Comparison of ENCODE assay signal across 25 mouse cellular contexts in the genomic region with DNA sequence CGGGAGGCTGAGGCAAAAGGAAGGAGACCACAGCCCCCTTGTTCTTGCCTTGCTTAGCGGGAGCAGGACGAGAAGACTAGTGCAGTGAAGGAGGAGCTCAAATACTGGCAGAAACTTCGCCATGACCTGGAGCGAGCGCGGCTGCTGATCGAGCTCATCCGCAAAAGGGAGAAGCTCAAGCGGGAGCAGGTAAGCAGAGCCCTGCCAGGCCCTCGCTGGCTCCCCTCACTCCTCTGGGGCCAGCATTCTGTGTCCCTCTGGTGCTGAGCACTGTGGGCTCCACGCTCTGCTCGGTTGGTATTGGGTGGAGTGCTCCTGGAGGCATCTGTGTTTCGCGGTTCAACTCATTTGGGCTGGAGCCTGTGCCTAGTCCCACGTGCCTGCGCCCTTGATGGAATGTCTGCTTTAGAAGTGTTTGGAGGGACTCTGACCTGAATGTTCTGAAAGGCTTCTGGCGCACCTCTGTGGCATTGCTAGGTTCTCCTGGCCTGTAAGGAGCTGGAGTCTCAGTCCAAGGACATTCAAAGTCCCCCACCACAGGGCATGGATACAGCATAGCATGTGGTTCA. TPM values are rescaled to one million over a fixed set of nuclear protein-coding genes. Genes with fewer than 3 reads are reported as not detected.
A peak's percentile ranks its signal among the peaks of the same experiment; 100 is the strongest.
DNase-seq lines count a peak whose midpoint lies in the region; ATAC-seq and TF ChIP-seq lines count a peak whose summit lies in the region.
"Had no signal": no experiment of that assay in that cellular context is flagged by ENCODE, and none has a peak within 500 bp of the region (broad histone marks: within the 10 kb centered on the region; RNA-seq: fewer than 3 reads in every experiment).

No protein-coding gene starts in this region.

- H3K9ac ChIP-seq in heart, embryonic 14.5 days (ENCODE audit: low read length): no peak overlapping the region
- no peak overlapping the region for H3K9ac ChIP-seq in heart, adult 2 months (ENCODE audit: low read depth, low read length)
- peak overlapping the region; percentile 19; the same call in 1 of the 2 replicates for H3K9ac ChIP-seq in liver, embryonic 12.5 days
- H3K9ac ChIP-seq in ES-E14 (ENCODE audit: insufficient read depth, low read depth, low read length, poor library complexity, severe bottlenecking): no peak overlapping the region
- no peak overlapping the region for H3K9ac ChIP-seq in kidney, embryonic 15.5 days
- H3K9ac ChIP-seq: forebrain, embryonic 13.5 days; liver, embryonic 15.5 days; neural tube, embryonic 13.5 days had no signal

- in situ Hi-C loops in ES-E14 (cut with MboI; ENCODE audit: low sequenced_read_pairs in 2 of 2, unreplicated experiment in 2 of 2): no loop called here

- TF ChIP-seq EP300 in heart, adult 2 months (IDR thresholded peaks at IDR 0.05; ENCODE audit: insufficient read depth, low read depth, low read length): no peak

- no peak for DNase-seq in heart, adult 2 months
- DNase-seq in liver (no peak), ES-E14 (ENCODE audit: low read depth, low spot score) (no peak)
- DNase-seq in right cerebral cortex, postnatal 10 days (ENCODE audit: low spot score in 2 of 2): no peak
- no peak for DNase-seq in lung, postnatal 10 days
- DNase-seq: adrenal gland, postnatal 10 days; cerebellum, adult 11 months; cerebellum, postnatal 25 days; gastrocnemius, postnatal 25 days; layer of hippocampus, adult 9-11 months; lung, postnatal 14 days; right cerebral cortex, postnatal 14 days; thymus, postnatal 36 days had no signal

- WGBS in heart, embryonic 14.5 days: 87% methylated on average over 18 of the region's 18 CpGs
- WGBS in heart, adult 2 months: 87% methylated on average over 18 of the region's 18 CpGs
- 92% methylated on average over 18 of the region's 18 CpGs for WGBS in liver, embryonic 12.5 days (ENCODE audit: insufficient replicate concordance)
- WGBS in kidney, embryonic 15.5 days: 86% methylated on average over 18 of the region's 18 CpGs

- no peak for TF ChIP-seq POLR2A in heart, adult 2 months (IDR thresholded peaks at IDR 0.05; ENCODE audit: insufficient read depth, low read depth, low read length)

- H3K4me1 ChIP-seq in heart, embryonic 14.5 days (ENCODE audit: control insufficient read depth in 2 of 2, insufficient read depth in 2 of 2, low read length in 2 of 2): peaks cover 13 to 18% of the 10 kb centered on the region in 2 experiments
- no peaks in the 10 kb centered on the region for H3K4me1 ChIP-seq in heart, adult 2 months (ENCODE audit: control insufficient read depth, insufficient read depth, low read length)
- peaks cover 60% of the 10 kb centered on the region for H3K4me1 ChIP-seq in liver, embryonic 12.5 days
- H3K4me1 ChIP-seq in ES-E14 (ENCODE audit: control insufficient read depth in 2 of 2, insufficient read depth in 2 of 2, low read length in 2 of 2, poor library complexity in 1 of 2): 0 out of 4 replicates have a peak, but pooled peaks cover 0 to 3% of the 10 kb centered on the region in 2 experiments
- no peaks in the 10 kb centered on the region for H3K4me1 ChIP-seq in kidney, embryonic 15.5 days
- H3K4me1 ChIP-seq: forebrain, embryonic 13.5 days; hindbrain, embryonic 10.5 days; neural tube, embryonic 13.5 days had no signal

- no peak overlapping the region for H3K4me3 ChIP-seq in heart, embryonic 14.5 days (ENCODE audit: control insufficient read depth in 1 of 2, insufficient read depth in 1 of 2, low read depth in 1 of 2, low read length in 2 of 2)
- H3K4me3 ChIP-seq in heart, adult 2 months: no peak overlapping the region
- H3K4me3 ChIP-seq in liver, embryonic 12.5 days: no peak overlapping the region
- peak overlapping the region; percentile 19 to 45; a peak in 3 of 4 replicates for H3K4me3 ChIP-seq in ES-E14 (ENCODE audit: insufficient read depth in 1 of 2, low read depth in 1 of 2, low read length in 2 of 2, poor library complexity in 1 of 2, severe bottlenecking in 1 of 2)
- H3K4me3 ChIP-seq in kidney, embryonic 15.5 days (replicated peaks): no peak overlapping the region
- H3K4me3 ChIP-seq: forebrain, embryonic 13.5 days; hindbrain, embryonic 10.5 days; liver, embryonic 15.5 days; megakaryocyte, embryonic 14.5 days; neural tube, embryonic 13.5 days had no signal

- no peaks in the 10 kb centered on the region for H3K79me2 ChIP-seq in heart, adult 2 months (replicated peaks; ENCODE audit: control insufficient read depth, insufficient read depth, low read length)

- no peak for TF ChIP-seq CTCF in heart, adult 2 months (IDR thresholded peaks at IDR 0.05)

- H3K4me2 ChIP-seq in heart, embryonic 14.5 days (ENCODE audit: low read length): no peak overlapping the region
- H3K4me2 ChIP-seq in liver, embryonic 12.5 days: no peak overlapping the region
- H3K4me2 ChIP-seq in kidney, embryonic 15.5 days: no peak overlapping the region
- H3K4me2 ChIP-seq: forebrain, embryonic 13.5 days; liver, embryonic 15.5 days; neural tube, embryonic 13.5 days had no signal

- no peak for ATAC-seq in heart, embryonic 14.5 days (ENCODE audit: insufficient number of reproducible peaks, insufficient read depth, low FRiP score, low read depth)
- ATAC-seq in liver, embryonic 12.5 days: no peak
- 0 out of 2 replicates have a peak, but pooled peaks have one; percentile 46 for ATAC-seq in kidney, embryonic 15.5 days (replicated peaks; ENCODE audit: low FRiP score)
- ATAC-seq: forebrain, embryonic 13.5 days; inflammation-experienced regulatory T-cells, adult 6 months had no signal

- intact Hi-C loops in heart, adult 2 months (cut with DNase I): no loop called here

- H3K9me3 ChIP-seq in heart, embryonic 14.5 days (ENCODE audit: control insufficient read depth, low read length): no peaks in the 10 kb centered on the region
- H3K9me3 ChIP-seq in liver, embryonic 12.5 days (replicated peaks): no peaks in the 10 kb centered on the region
- no peaks in the 10 kb centered on the region for H3K9me3 ChIP-seq in ES-E14 (ENCODE audit: control insufficient read depth, insufficient read depth, low read depth, low read length)
- H3K9me3 ChIP-seq in kidney, embryonic 15.5 days (replicated peaks): no peaks in the 10 kb centered on the region
- H3K9me3 ChIP-seq: forebrain, embryonic 13.5 days; hindbrain, embryonic 10.5 days; liver, embryonic 15.5 days; megakaryocyte, embryonic 14.5 days; neural tube, embryonic 13.5 days had no signal

- H3K36me3 ChIP-seq in heart, embryonic 14.5 days (ENCODE audit: control insufficient read depth, insufficient read depth, low read length): peaks cover 85% of the 10 kb centered on the region
- no peaks in the 10 kb centered on the region for H3K36me3 ChIP-seq in heart, adult 2 months (ENCODE audit: control insufficient read depth, insufficient read depth, low read length)
- peaks cover 99% of the 10 kb centered on the region for H3K36me3 ChIP-seq in liver, embryonic 12.5 days
- peaks cover 56% of the 10 kb centered on the region for H3K36me3 ChIP-seq in ES-E14 (ENCODE audit: control insufficient read depth, insufficient read depth, low read length, poor library complexity, severe bottlenecking)
- H3K36me3 ChIP-seq in kidney, embryonic 15.5 days: peaks cover 96% of the 10 kb centered on the region

- no peaks in the 10 kb centered on the region for H3K27me3 ChIP-seq in heart, embryonic 14.5 days (ENCODE audit: control insufficient read depth, insufficient read depth, low read length)
- no peaks in the 10 kb centered on the region for H3K27me3 ChIP-seq in heart, adult 2 months (ENCODE audit: control insufficient read depth, insufficient read depth, low read length)
- no peaks in the 10 kb centered on the region for H3K27me3 ChIP-seq in liver, embryonic 12.5 days (replicated peaks)
- no peaks in the 10 kb centered on the region for H3K27me3 ChIP-seq in kidney, embryonic 15.5 days
- H3K27me3 ChIP-seq: forebrain, embryonic 13.5 days; liver, embryonic 15.5 days; megakaryocyte, embryonic 14.5 days; neural tube, embryonic 13.5 days had no signal

- peak overlapping the region; percentile 70 to 73 for H3K27ac ChIP-seq in heart, embryonic 14.5 days (replicated peaks in 1 of 2; ENCODE audit: control insufficient read depth in 1 of 2, insufficient read depth in 1 of 2, low read depth in 2 of 2, low read length in 2 of 2)
- H3K27ac ChIP-seq in heart, adult 2 months: no peak overlapping the region
- H3K27ac ChIP-seq in liver, embryonic 12.5 days: peak overlapping the region; percentile 63
- no peak overlapping the region for H3K27ac ChIP-seq in ES-E14 (ENCODE audit: insufficient read depth, low read depth, low read length, poor library complexity, severe bottlenecking)
- H3K27ac ChIP-seq in kidney, embryonic 15.5 days: no peak overlapping the region; the same call in 1 of the 2 replicates
- H3K27ac ChIP-seq: forebrain, embryonic 13.5 days; hindbrain, embryonic 10.5 days; neural tube, embryonic 13.5 days had no signal

TF ChIP-seq in ES-E14, 5 proteins besides CTCF, POLR2A, EP300 and RAD21:
- no peak for TF ChIP-seq HCFC1 (IDR thresholded peaks at IDR 0.05; ENCODE audit: borderline replicate concordance, insufficient read depth, low read length)

RNA-seq across cellular contexts. Expression of gene Brpf3, which starts 13.7 kb away (rescaled TPM):
- polyA plus RNA-seq in heart, embryonic 14.5 days (2014; fragmentation: Nextera tagmentation; extraction: Ambion mirVana): 6.0 and 6.4 TPM in 2 replicates
- total RNA-seq in heart, adult 2 months (2021): 10 to 100 TPM; 12.0 to 15.8 TPM
- polyA plus RNA-seq in heart, adult 2 months (2012; rRNA removed): 14.0 and 14.2 TPM in 2 replicates
- polyA plus RNA-seq in liver, embryonic 12.5 days (2016; fragmentation: Nextera tagmentation; extraction: Ambion mirVana): 67.4 and 68.8 TPM in 2 replicates
- total RNA-seq in ES-E14 (2012; rRNA removed): 20.5 and 24.5 TPM in 2 replicates
- 11.2 and 14.4 TPM in 2 replicates for polyA plus RNA-seq in kidney, embryonic 15.5 days (2015; fragmentation: Nextera tagmentation; extraction: Ambion mirVana)

RNA-seq across cellular contexts. Expression of gene Pnpla1, which starts 43.6 kb away (rescaled TPM):
- 0.11 TPM in 1 of 2 replicates, not detected in the other for polyA plus RNA-seq in heart, embryonic 14.5 days (2014; fragmentation: Nextera tagmentation; extraction: Ambion mirVana)
- total RNA-seq in heart, adult 2 months (2021): not detected
- 0.02 TPM in 1 of 2 replicates, not detected in the other for polyA plus RNA-seq in heart, adult 2 months (2012; rRNA removed)
- not detected in 2 replicates for polyA plus RNA-seq in liver, embryonic 12.5 days (2016; fragmentation: Nextera tagmentation; extraction: Ambion mirVana)
- 0.05 and 0.27 TPM in 2 replicates for total RNA-seq in ES-E14 (2012; rRNA removed)
- polyA plus RNA-seq in kidney, embryonic 15.5 days (2015; fragmentation: Nextera tagmentation; extraction: Ambion mirVana): 0.08 and 0.10 TPM in 2 replicates
- total RNA-seq: adrenal gland, postnatal 10 days; gastrocnemius, postnatal 25 days had no signal
- polyA plus RNA-seq: brain, embryonic 14.5 days; forebrain, embryonic 13.5 days; hindbrain, embryonic 10.5 days; inflammation-experienced regulatory T-cells, adult 6 months; limb, embryonic 11.5 days; midbrain, postnatal 0 days; neural tube, embryonic 13.5 days had no signal

RNA-seq across cellular contexts. Expression of gene Mapk13, which starts 45.5 kb away (rescaled TPM):
- 1.7 and 2.5 TPM in 2 replicates for polyA plus RNA-seq in heart, embryonic 14.5 days (2014; fragmentation: Nextera tagmentation; extraction: Ambion mirVana)
- under 1 TPM; 0.48 to 0.52 TPM for total RNA-seq in heart, adult 2 months (2021)
- 0.38 and 0.78 TPM in 2 replicates for polyA plus RNA-seq in heart, adult 2 months (2012; rRNA removed)
- polyA plus RNA-seq in liver, embryonic 12.5 days (2016; fragmentation: Nextera tagmentation; extraction: Ambion mirVana): 2.3 and 2.5 TPM in 2 replicates
- total RNA-seq in ES-E14 (2012; rRNA removed): 7.1 and 14.6 TPM in 2 replicates
- polyA plus RNA-seq in kidney, embryonic 15.5 days (2015; fragmentation: Nextera tagmentation; extraction: Ambion mirVana): 44.7 and 46.4 TPM in 2 replicates
- polyA plus RNA-seq: inflammation-experienced regulatory T-cells, adult 6 months had no signal

Comparison
In these comparisons a context has a peak if more than half of its experiments do, and no peak if none do; other contexts are left out.
1. H3K27ac ChIP-seq: peak in heart, embryonic 14.5 days (2 of 2) and liver, embryonic 12.5 days (single experiment); none in heart, adult 2 months (single experiment), ES-E14 (single experiment) and kidney, embryonic 15.5 days (single experiment).
2. H3K4me3 ChIP-seq: peak in ES-E14 (2 of 2); none in heart, embryonic 14.5 days (0 of 2), heart, adult 2 months (single experiment), liver, embryonic 12.5 days (single experiment) and kidney, embryonic 15.5 days (single experiment).
3. RNA of gene Mapk13, which starts 45.5 kb away (polyA plus RNA-seq): 44.7 to 46.4 TPM in kidney, embryonic 15.5 days; 1.7 to 2.5 TPM in heart, embryonic 14.5 days, 2.3 to 2.5 TPM in liver, embryonic 12.5 days and 0.38 to 0.78 TPM in heart, adult 2 months; every median in the first group is over 10 times any median in the second.